Mouse (Mus musculus): Measurements from ENCODE around the gene Clec11a.

Clec11a gene

DNA sequence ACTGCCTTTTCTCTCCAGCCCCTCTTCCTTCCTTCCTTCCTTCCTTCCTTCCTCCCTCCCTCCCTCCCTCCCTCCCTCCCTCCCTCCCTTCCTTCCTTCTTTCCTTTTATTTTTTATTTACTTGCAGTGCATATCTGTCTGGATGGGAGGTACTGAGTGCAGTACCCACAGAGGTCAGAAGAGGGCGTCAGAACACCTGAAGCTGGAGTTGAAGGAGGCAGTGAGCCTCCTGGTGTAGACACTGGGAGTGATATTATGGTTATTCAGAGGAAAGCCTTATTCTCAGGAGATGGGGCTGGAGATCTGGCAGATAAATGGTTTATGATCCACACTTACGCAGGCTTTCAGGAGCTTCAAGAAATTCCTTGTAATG, 29.5 kb downstream of the Clec11a start:
- DNase-seq (ENCODE audit: low read depth, low spot score): peak; percentile 53

DNA sequence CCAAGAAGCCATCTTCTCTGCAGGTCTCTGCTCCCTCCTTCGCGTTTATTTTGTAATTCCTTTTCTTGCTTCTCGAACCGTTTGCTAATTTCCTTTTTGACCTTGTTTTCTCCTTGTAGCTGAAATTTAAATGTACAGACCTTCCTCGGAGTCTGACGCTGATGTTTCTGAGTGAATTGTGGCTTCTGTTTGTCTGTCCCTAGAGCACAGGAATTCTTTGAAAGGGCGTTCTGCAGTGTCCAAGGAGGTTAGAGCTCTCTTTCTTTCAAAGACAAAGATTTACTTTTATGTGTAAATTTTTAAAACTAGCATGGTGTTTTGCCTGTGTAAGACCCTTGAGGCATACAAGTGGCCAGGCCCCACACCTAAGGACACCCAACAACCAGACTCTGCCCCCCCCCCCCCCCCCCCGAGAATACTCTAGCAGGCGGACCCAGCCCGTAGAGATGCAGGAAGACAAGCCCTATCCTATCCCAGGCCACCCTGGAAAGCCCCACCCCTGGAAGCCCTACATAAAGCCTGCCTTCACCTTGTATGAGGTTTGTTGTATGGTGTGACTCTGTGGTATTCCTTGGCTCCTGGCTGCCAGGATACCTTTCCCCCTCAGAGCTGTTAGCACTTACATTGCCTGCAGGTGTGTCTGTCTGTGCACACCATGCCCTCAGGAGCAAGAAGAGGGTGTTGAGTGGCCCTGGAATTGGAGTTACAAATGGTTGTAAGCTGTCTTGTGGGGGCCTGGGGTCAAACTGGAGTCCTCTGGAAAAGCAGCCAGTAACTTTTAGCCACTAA, 30.0 kb downstream of the Clec11a start:
- DNase-seq (ENCODE audit: low read depth, low spot score): no peak

DNA sequence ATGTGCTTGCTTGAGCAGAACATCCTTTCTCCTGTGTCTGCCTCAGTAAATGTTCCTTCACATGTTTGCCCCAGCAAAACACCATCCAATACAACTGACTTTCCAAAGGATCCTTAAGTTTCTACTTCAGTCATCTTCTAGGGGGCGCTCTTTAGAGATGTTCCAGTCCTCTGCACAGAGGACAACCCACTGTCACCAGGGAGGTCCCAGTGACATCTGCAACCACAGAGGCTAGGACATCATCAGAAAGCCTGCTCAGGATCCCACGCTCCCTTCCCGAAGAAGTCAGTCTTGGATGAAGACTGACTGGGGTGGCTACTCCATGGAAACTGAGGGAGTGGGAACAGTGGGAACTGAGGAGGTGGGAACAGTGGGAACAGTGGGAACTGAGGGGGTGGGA, 31.2 kb downstream of the Clec11a start:
- no peak for DNase-seq (ENCODE audit: low read depth, low spot score)

DNA sequence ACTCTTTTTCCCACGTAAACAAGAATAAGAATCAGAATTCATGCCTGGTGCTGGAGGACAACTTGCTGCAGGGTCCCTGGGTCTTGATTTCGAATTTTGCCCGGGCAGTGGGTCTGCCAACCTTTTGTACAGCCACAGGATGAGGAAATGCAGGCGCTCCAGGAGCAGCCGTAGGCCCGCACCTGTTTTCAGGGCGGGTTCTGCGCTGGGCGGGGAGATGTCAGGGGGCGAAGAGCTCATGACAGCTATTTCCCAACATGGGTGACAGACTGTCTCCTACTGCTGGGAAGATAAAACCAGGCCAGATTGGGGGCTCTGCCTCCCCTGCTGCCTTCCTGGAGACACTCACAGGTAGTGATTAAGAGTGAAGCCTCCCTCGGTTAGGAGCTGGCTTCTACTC, 32.6 kb downstream of the Clec11a start:
- no peak for DNase-seq (ENCODE audit: low read depth, low spot score)

DNA sequence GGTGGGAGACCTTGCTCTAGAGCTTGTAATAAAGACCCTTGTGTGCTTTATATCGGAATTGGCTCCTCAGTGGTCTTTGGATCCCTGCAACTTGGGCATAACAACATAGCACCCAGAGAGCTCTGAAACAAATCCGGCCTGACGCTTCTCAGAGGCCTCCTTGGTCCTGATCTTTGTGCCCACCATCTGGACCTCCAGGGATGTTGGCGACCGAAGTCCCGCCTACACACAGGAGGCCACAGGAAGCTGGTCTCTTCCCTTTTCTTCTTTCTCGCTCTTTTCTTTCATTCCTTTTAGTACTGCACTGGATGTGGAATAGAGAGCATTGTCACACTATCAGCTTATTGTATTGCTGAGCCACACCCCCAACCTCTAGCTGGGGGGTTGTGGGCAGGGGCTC, 33.3 kb downstream of the Clec11a start:
- DNase-seq (ENCODE audit: low read depth, low spot score): no peak

DNA sequence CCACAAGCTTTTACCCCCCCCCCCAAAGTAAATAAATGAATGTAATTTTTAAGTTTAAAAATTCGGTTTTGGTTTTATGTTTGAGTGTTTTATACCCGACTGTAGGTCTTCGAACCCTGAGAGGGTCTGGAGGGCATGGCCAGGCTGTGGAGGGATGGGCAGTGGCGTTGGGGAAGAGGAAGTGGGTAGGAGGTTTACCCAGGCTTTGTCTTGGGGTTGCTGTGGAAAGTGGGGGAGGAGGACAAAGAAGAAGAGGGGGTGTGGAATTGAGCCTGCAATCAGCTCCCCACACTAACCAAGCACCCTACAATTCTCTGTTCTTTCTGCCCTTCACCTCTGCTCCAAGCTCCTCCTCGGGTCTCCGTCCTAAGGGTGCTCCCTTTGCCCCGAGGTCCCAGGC, 34.2 kb downstream of the Clec11a start:
- DNase-seq (ENCODE audit: low read depth, low spot score): no peak

DNA sequence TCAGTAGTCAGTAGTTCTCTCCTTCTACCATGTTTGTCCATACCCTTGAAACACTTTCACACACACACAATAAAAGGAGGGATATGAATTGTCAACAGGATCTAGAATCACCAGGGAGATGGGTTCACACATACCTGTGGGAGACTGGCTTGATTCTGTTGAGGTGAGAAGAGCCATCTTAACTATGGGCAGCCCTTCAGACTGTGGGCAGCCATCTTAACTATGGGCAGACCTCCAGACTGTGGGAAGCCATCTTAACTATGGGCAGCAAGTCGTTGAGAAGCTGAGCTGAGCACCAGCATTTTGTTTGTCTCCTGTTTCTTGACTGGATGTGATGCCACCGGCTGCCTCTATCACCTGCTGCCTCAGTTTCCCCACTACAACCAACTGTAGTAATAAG, 35.4 kb downstream of the Clec11a start:
- DNase-seq (ENCODE audit: low read depth, low spot score): no peak

DNA sequence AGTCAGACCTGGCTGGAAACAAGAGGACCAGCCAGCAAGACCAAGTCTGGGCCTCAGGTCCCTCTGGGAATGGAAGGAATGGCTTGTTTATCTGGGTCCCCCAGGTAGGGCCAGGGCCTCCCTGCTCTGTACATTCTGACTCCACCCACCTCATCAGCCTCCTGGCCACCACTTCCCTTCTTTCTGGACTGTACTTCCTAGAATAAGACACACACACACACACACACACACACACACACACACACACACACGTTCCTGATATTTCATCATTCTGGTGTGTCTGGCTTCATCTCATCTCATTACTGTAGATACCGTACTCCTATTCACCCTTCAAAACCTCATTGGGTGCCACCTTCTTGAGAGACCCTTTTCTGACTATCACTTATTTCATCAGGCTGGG, 37.3 kb downstream of the Clec11a start:
- DNase-seq (ENCODE audit: low read depth, low spot score): no peak

DNA sequence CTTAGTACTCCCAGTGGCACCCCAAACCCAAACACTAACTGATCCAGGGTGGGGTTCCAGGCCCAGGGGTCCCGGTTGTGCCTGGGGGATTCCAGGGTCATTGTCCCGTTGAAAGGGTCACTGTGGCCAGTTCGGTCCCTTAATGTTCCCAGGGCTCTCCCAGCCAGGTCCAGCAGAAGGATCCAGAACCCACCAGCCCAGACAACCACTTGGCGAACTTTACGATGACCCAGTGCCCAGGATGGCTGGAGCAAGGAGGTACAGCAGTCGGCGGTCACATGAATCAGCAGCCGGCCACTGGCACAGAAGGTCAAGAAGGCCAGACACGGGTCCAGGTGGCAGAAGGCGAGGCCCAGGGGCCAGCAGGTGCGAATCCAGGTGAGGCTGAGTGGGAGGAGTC, 38.6 kb downstream of the Clec11a start:
- no peak for DNase-seq (ENCODE audit: low read depth, low spot score)

DNA sequence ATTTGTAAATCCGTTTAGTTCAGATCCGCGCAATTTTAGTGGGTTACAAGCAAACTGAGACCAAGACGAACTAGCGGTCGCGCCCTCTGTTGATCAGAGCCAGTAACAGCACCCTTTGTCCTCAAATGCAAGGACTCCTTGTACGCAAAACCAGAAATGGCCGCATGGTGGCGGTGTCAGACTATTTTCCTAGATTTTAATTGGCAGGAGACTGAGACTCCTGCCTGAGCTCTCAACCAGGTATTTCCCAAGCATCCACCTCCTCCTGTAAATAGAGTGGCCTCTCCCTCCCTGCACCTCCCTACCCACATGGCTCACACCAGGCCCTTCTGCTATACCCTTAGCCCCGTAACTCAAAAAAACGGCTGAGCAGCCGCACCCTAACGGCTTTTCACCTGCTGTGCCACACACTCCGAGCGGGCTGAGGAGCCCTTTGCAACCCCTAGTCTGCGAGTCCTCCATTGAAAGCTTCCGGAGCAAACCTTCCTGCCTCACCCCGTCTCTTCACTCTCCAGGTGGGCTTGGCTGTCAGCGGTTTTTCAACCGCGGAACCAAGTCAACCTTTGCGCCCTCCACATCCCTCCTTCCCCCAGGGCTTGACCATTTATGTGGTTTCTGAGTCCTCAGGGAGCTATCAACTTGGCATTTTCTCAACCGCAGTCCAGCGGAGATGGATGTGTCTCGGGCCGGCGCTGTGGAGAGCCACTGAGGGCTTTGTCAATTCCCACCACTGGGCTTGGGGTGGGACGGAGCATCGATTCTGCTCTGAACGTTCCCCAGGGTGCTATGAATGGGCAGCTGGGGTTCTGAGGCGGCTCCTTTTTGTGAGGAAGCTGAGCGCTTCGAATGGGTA, 43.7 kb downstream of the Clec11a start:
- DNase-seq (ENCODE audit: low read depth, low spot score): peak; percentile 95

DNA sequence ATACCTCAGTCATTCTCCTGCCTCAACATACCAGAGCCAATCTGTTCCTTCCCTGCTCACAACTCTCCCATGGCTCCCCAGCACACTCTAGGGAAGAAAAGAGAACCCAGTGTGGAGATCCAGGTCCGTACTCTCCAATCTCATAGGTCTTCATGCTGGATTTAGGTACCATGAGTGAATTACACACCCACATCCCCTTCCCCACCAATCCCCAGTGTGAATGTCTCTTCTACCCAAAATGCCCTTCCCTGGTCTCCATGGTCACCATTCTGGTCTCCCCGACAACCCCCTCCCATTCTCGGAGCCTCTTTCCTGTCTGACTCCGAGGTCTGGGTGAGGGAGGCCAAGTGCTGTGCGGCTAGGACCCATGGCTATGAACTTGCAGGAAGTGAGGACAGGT, 45.6 kb downstream of the Clec11a start, which contains the start of gene Gm15517:
Gene Gm15517, plus strand, starts transcription at position 301 of the 400 bp plus-strand sequence.
- DNase-seq (ENCODE audit: low read depth, low spot score): no peak

DNA sequence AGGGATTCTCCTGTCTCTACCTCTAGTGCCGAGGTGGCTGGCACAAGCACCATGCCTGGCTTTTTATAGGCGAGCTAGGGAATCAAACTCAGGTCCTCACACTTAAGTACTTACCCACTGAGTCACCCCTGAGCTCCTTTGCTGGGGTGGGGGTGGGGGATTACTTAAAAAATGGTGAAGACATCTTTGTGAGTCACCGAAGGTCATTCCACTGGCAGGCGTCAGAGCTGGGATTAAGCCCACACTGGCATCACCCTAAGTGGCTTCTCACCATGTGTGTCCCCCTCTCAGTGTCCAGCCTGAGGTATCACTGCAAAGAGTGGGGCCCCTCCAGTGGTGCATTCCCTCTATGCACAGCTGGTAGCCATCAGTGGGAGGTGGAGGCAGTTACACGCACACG, 46.3 kb downstream of the Clec11a start:
- no peak for DNase-seq (ENCODE audit: low read depth, low spot score)

DNA sequence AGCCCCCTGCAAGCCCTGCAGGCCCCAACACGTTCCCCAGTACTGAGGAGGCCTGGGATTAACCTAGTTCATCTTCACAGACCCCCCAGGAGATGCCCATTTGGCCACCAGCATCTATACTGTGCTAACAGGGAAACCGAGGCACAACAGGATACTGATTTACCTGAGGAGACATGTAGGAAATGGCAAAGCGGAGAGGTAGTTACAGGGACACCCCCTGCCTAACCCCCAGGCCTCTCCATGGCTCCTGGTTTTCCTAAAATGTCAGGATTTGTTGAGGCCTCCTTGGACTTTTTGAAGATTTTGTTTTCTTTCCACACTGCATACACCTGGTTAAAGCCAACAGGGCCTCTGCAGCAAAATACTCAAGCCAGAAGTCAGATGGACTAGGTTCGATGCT, 49.4 kb downstream of the Clec11a start, which contains the start of gene Acp4:
Gene Acp4, minus strand, starts transcription at position 101 of the 400 bp plus-strand sequence.
- no peak for DNase-seq (ENCODE audit: low read depth, low spot score)

DNA sequence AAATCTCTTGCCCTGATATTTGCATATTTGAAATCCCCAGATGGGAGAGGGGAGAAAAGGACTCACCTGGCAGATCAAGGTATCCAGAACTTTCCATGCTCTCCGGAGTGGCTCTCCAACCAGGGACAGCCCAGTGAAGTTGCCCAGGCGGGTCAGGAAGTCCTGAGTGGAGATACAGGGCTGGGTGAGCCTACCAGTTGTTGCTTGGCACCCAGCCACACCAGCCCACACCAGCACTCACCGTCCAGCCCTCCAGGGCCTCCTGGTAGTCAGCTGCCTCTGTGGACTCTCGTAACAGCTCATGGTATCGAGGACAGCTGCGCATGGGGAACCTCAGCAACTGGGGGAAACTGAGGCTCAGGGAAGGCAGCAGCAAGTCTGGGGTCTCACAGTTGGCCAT, 51.8 kb downstream of the Clec11a start:
- no peak for DNase-seq (ENCODE audit: low read depth, low spot score)

DNA sequence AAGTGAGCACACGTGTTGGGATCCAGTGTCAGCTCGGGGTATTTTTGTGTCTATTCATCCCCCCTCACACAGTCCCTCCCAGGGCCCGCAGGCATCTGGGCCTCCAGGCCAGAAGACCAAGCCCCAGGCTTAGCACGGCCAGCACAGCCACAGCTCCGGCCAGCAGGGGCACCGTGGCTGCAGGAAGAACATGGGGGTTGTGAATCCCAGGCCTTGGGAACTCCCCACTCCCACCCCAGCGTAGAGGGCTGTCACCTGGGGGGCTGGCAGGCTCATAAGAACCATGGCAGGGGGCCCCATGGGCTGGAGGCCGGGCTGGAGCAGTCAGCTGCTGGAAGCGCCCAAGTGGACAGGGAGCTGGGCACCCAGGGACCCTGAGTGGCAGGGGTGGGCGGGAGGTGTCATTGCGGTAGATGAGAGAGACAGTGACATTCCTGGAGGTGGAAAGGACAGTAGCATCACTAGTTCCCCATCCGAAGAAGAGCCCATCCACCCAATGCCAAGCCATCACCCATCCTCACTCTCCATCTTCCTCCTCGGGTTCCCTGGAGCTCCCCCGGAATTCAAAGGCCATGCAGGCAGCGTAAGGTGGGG, 53.6 kb downstream of the Clec11a start:
- DNase-seq (ENCODE audit: low read depth, low spot score): no peak

Data from mesoderm, embryonic 11.5 days (tissue).